Mouse (Mus musculus) embryonic fibroblast, embryonic 13.5 days (primary cell): Measurements from ENCODE around the gene Prkag2.

Experiments
- CTCF ChIP-seq: IDR thresholded peaks from 2 replicates; pipeline ENCODE4 v1.5.1; 2011; ENCODE audit warnings: mild to moderate bottlenecking, control low read depth, low read length, moderate library complexity, borderline replicate concordance; ENCODE audit not compliant: insufficient read depth
- POLR2A ChIP-seq: IDR thresholded peaks from 2 replicates; pipeline ENCODE4 v1.6.1; 2011; ENCODE audit warnings: low read depth, mild to moderate bottlenecking, control low read depth, low read length, moderate library complexity

DNA sequence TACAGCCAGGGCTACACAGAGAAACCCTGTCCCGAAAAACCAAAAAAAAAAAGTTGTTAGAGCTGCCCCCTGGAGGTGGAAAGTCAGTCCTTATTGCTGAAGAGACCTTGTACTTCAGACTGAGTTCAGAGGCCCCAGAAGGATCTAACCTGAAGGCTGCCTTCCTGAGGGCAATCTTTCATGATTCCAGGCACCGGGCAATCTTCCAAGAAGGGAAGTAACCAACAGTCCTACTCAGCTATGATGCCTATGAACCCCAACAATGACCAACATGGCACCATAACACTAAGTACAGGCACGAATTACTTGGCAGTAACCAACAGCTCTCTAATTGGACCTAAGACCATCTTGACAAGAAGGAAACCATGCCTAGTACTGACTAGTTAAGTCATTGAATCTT, 272.0 kb downstream of the Prkag2 start:
- TF ChIP-seq POLR2A (no peak), CTCF (no peak)
